Mouse (Mus musculus): Measurements from ENCODE around the gene Plxna2. TPM values are rescaled to one million over a fixed set of nuclear protein-coding genes. Genes with fewer than 3 reads are reported as not detected.

Gene Plxna2
- polyA plus RNA-seq, 1 experiment from 2014 or later: 8.2 TPM

GRCm38 (mm10) chr1:194627286-194627685 is 9.3 kb downstream of the Plxna2 start:
- H3K4me1 ChIP-seq: peaks cover 79% of the 10 kb centered on the region

GRCm38 (mm10) chr1:194629135-194629689 is 11.2 kb downstream of the Plxna2 start:
- H3K4me1 ChIP-seq: peaks cover 76% of the 10 kb centered on the region
- WGBS: 45% methylated on average over 2 of the region's 2 CpGs
- no peaks in the 10 kb centered on the region for H3K36me3 ChIP-seq
- no peaks in the 10 kb centered on the region for H3K9me3 ChIP-seq
- no peak overlapping the region for H3K4me3 ChIP-seq
- DNase-seq (ENCODE audit: low spot score): no peak
- H3K27me3 ChIP-seq (ENCODE audit: insufficient read depth, poor library complexity, severe bottlenecking): no peaks in the 10 kb centered on the region
- peak overlapping the region; percentile 69; the same call in 1 of the 2 replicates for H3K27ac ChIP-seq

More at GRCm38 (mm10) chr1:194627286-194627685, 9.3 kb downstream of the Plxna2 start:
- Histone ChIP-seq H3K36me3 (no peaks in the 10 kb centered on the region), H3K9me3 (no peaks in the 10 kb centered on the region), H3K4me3 (no peak overlapping the region), H3K27me3 (ENCODE audit: insufficient read depth, poor library complexity, severe bottlenecking) (0 out of 2 replicates have a peak, but pooled peaks cover 4% of the 10 kb centered on the region), H3K27ac (no peak overlapping the region)
- no peak for DNase-seq (ENCODE audit: low spot score)

- DNase-seq (ENCODE audit: low spot score): no peak
- Histone ChIP-seq H3K36me3 (no peaks in the 10 kb centered on the region), H3K27me3 (ENCODE audit: insufficient read depth, poor library complexity, severe bottlenecking) (no peaks in the 10 kb centered on the region), H3K4me3 (no peak overlapping the region), H3K27ac (no peak overlapping the region), H3K4me1 (peaks cover 75% of the 10 kb centered on the region), H3K9me3 (no peaks in the 10 kb centered on the region)
- 52% methylated on average over 1 of the region's 1 CpGs for WGBS
Measured at GRCm38 (mm10) chr1:194630498-194631056, 12.6 kb downstream of the Plxna2 start.

GRCm38 (mm10) chr1:194631574-194631973 is 13.6 kb downstream of the Plxna2 start:
- 40% methylated on average over 1 of the region's 1 CpGs for WGBS
- Histone ChIP-seq H3K9me3 (no peaks in the 10 kb centered on the region), H3K4me1 (peaks cover 70% of the 10 kb centered on the region), H3K27ac (no peak overlapping the region), H3K27me3 (ENCODE audit: insufficient read depth, poor library complexity, severe bottlenecking) (no peaks in the 10 kb centered on the region), H3K36me3 (no peaks in the 10 kb centered on the region), H3K4me3 (no peak overlapping the region)
- DNase-seq (ENCODE audit: low spot score): no peak

GRCm38 (mm10) chr1:194632029-194632428 is 14.0 kb downstream of the Plxna2 start:
- no peaks in the 10 kb centered on the region for H3K27me3 ChIP-seq (ENCODE audit: insufficient read depth, poor library complexity, severe bottlenecking)
- no peak overlapping the region for H3K4me3 ChIP-seq
- WGBS: 64% methylated on average over 1 of the region's 1 CpGs
- no peak for DNase-seq (ENCODE audit: low spot score)
- H3K27ac ChIP-seq: no peak overlapping the region
- H3K36me3 ChIP-seq: no peaks in the 10 kb centered on the region
- peaks cover 67% of the 10 kb centered on the region for H3K4me1 ChIP-seq
- no peaks in the 10 kb centered on the region for H3K9me3 ChIP-seq

GRCm38 (mm10) chr1:194635411-194635810 is 17.4 kb downstream of the Plxna2 start:
- Histone ChIP-seq H3K4me3 (no peak overlapping the region), H3K27me3 (ENCODE audit: insufficient read depth, poor library complexity, severe bottlenecking) (no peaks in the 10 kb centered on the region), H3K36me3 (no peaks in the 10 kb centered on the region), H3K4me1 (peaks cover 51% of the 10 kb centered on the region), H3K9me3 (no peaks in the 10 kb centered on the region), H3K27ac (peak overlapping the region; percentile 60)
- DNase-seq (ENCODE audit: low spot score): no peak
- 22% methylated on average over 1 of the region's 1 CpGs for WGBS

GRCm38 (mm10) chr1:194635942-194636341 is 17.9 kb downstream of the Plxna2 start:
- WGBS: 57% methylated on average over 3 of the region's 3 CpGs

GRCm38 (mm10) chr1:194637391-194638304 is 19.6 kb downstream of the Plxna2 start:
- 34% methylated on average over 5 of the region's 5 CpGs for WGBS
- H3K4me1 ChIP-seq: peaks cover 56% of the 10 kb centered on the region
- H3K27me3 ChIP-seq (ENCODE audit: insufficient read depth, poor library complexity, severe bottlenecking): no peaks in the 10 kb centered on the region
- H3K9me3 ChIP-seq: no peaks in the 10 kb centered on the region
- no peak for DNase-seq (ENCODE audit: low spot score)
- H3K27ac ChIP-seq: no peak overlapping the region
- no peaks in the 10 kb centered on the region for H3K36me3 ChIP-seq
- no peak overlapping the region for H3K4me3 ChIP-seq

More at GRCm38 (mm10) chr1:194635942-194636341, 17.9 kb downstream of the Plxna2 start:
- Histone ChIP-seq H3K36me3 (no peaks in the 10 kb centered on the region), H3K27me3 (ENCODE audit: insufficient read depth, poor library complexity, severe bottlenecking) (no peaks in the 10 kb centered on the region), H3K9me3 (no peaks in the 10 kb centered on the region), H3K4me3 (no peak overlapping the region), H3K4me1 (peaks cover 47% of the 10 kb centered on the region), H3K27ac (peak overlapping the region; percentile 17; the same call in 1 of the 2 replicates)
- no peak for DNase-seq (ENCODE audit: low spot score)

GRCm38 (mm10) chr1:194641601-194642301 is 23.7 kb downstream of the Plxna2 start:
- no peaks in the 10 kb centered on the region for H3K27me3 ChIP-seq (ENCODE audit: insufficient read depth, poor library complexity, severe bottlenecking)
- H3K27ac ChIP-seq: peak overlapping the region; percentile 80
- peaks cover 15% of the 10 kb centered on the region for H3K36me3 ChIP-seq
- 27% methylated on average over 5 of the region's 5 CpGs for WGBS
- DNase-seq (ENCODE audit: low spot score): no peak
- H3K4me3 ChIP-seq: no peak overlapping the region
- peaks cover 40% of the 10 kb centered on the region for H3K4me1 ChIP-seq
- no peaks in the 10 kb centered on the region for H3K9me3 ChIP-seq

- H3K4me1 ChIP-seq: peaks cover 36% of the 10 kb centered on the region
- H3K27ac ChIP-seq: peak overlapping the region; percentile 80
- H3K9me3 ChIP-seq: no peaks in the 10 kb centered on the region
- WGBS: 57% methylated on average over 1 of the region's 1 CpGs
- DNase-seq (ENCODE audit: low spot score): no peak
- no peak overlapping the region for H3K4me3 ChIP-seq
- no peaks in the 10 kb centered on the region for H3K27me3 ChIP-seq (ENCODE audit: insufficient read depth, poor library complexity, severe bottlenecking)
- peaks cover 15% of the 10 kb centered on the region for H3K36me3 ChIP-seq
Measured at GRCm38 (mm10) chr1:194642302-194642787, 24.3 kb downstream of the Plxna2 start.

GRCm38 (mm10) chr1:194643930-194644329 is 25.9 kb downstream of the Plxna2 start:
- no peaks in the 10 kb centered on the region for H3K9me3 ChIP-seq
- 90% methylated on average over 6 of the region's 6 CpGs for WGBS
- no peak overlapping the region for H3K4me3 ChIP-seq
- no peak for DNase-seq (ENCODE audit: low spot score)
- H3K36me3 ChIP-seq: peaks cover 15% of the 10 kb centered on the region
- no peak overlapping the region for H3K27ac ChIP-seq
- peaks cover 28% of the 10 kb centered on the region for H3K4me1 ChIP-seq
- no peaks in the 10 kb centered on the region for H3K27me3 ChIP-seq (ENCODE audit: insufficient read depth, poor library complexity, severe bottlenecking)

- peaks cover 20% of the 10 kb centered on the region for H3K36me3 ChIP-seq
- WGBS: 79% methylated on average over 1 of the region's 1 CpGs
Measured at GRCm38 (mm10) chr1:194645898-194646297, 27.9 kb downstream of the Plxna2 start.

More at GRCm38 (mm10) chr1:194645898-194646297, 27.9 kb downstream of the Plxna2 start:
- Histone ChIP-seq H3K4me3 (no peak overlapping the region), H3K27me3 (ENCODE audit: insufficient read depth, poor library complexity, severe bottlenecking) (no peaks in the 10 kb centered on the region), H3K4me1 (peaks cover 25% of the 10 kb centered on the region), H3K9me3 (no peaks in the 10 kb centered on the region), H3K27ac (no peak overlapping the region)
- no peak for DNase-seq (ENCODE audit: low spot score)

All from heart, embryonic 10.5 days (tissue).